Mouse (Mus musculus): ENCODE results near the gene 3100002H09Rik.

- no peak for TF ChIP-seq POLR2A (IDR thresholded peaks at IDR 0.05; ENCODE audit: borderline replicate concordance, extremely low read depth, insufficient read depth, insufficient read length, poor library complexity, severe bottlenecking)
- no peak for TF ChIP-seq CTCF (IDR thresholded peaks at IDR 0.05; ENCODE audit: borderline replicate concordance, extremely low read depth, insufficient read depth, insufficient read length)
Measured at GRCm38 (mm10) chr4:124570977-124571376, 39.6 kb downstream of the 3100002H09Rik start.
